Mouse (Mus musculus) MEL (cell line): ENCODE data around the gene Ttc1. TPM values are rescaled to one million over a fixed set of nuclear protein-coding genes. Genes with fewer than 3 reads are reported as not detected.

Experiments
- DNase-seq: peaks from one replicate; pipeline ENCODE4 v3.0.0; 2011; ENCODE audit warnings: low read depth, low spot score
- H3K27ac ChIP-seq: 2 replicates; pipeline ENCODE4 v1.5.1; 2012; ENCODE audit warnings: low read depth, mild to moderate bottlenecking, control low read depth, low read length, moderate library complexity; ENCODE audit not compliant: control insufficient read depth
- H3K27me3 ChIP-seq, 2 experiments: fragments of 150-350 bp in 1 of 2; sonication (generic) in 1 of 2; 2 replicates each; pipeline ENCODE4 v1.6.1; 2012; ENCODE audit warnings: low read length in 2 of 2, mild to moderate bottlenecking in 2 of 2, improper control_type of control experiment in 1 of 2, moderate library complexity in 1 of 2; ENCODE audit not compliant: insufficient read depth in 2 of 2, control insufficient read depth in 1 of 2
- H3K36me3 ChIP-seq, 2 experiments: 2 replicates each; pipeline ENCODE4 v1.6.1; 2012 to 2014; ENCODE audit warnings: low read length in 2 of 2, improper control_type of control experiment in 1 of 2, inconsistent platforms in 1 of 2, mild to moderate bottlenecking in 1 of 2; ENCODE audit not compliant: insufficient read depth in 2 of 2, control insufficient read depth in 1 of 2
- H3K4me1 ChIP-seq, 2 experiments: fragments of 150-350 bp in 1 of 2; sonication (generic) in 1 of 2; 2 replicates each; pipeline ENCODE4 v1.6.1; 2012; ENCODE audit warnings: low read length in 2 of 2, improper control_type of control experiment in 1 of 2, mild to moderate bottlenecking in 1 of 2; ENCODE audit not compliant: insufficient read depth in 2 of 2, control insufficient read depth in 1 of 2
- H3K4me3 ChIP-seq, 2 experiments: fragments of 150-350 bp in 1 of 2; sonication (generic) in 1 of 2; 2 replicates each; pipeline ENCODE4 v1.5.1; 2012; ENCODE audit warnings: low read depth in 2 of 2, low read length in 2 of 2, mild to moderate bottlenecking in 2 of 2, moderate library complexity in 2 of 2, control low read depth in 1 of 2, improper control_type of control experiment in 1 of 2; ENCODE audit not compliant: control insufficient read depth in 1 of 2, insufficient read depth in 1 of 2
- H3K79me2 ChIP-seq: 2 replicates; pipeline ENCODE4 v1.6.1; 2012; ENCODE audit warnings: mild to moderate bottlenecking, low read length, moderate library complexity; ENCODE audit not compliant: control insufficient read depth, poor library complexity, insufficient read depth
- H3K9ac ChIP-seq: 2 replicates; pipeline ENCODE4 v1.6.1; 2012; ENCODE audit warnings: low read depth, mild to moderate bottlenecking, control low read depth, low read length, moderate library complexity; ENCODE audit not compliant: control insufficient read depth, poor library complexity, severe bottlenecking
- H3K9me3 ChIP-seq: fragments of 150-350 bp; sonication (generic); replicated peaks from 2 replicates; pipeline ENCODE4 v1.6.1; 2012; ENCODE audit warnings: mild to moderate bottlenecking, low read length, improper control_type of control experiment, moderate library complexity; ENCODE audit not compliant: insufficient read depth
- CHD1 ChIP-seq: IDR thresholded peaks from 2 replicates; pipeline ENCODE4 v1.6.1; 2012; ENCODE audit warnings: low read depth, mild to moderate bottlenecking, inconsistent platforms, low read length, improper control_type of control experiment
- CTCF ChIP-seq, 3 experiments: IDR thresholded peaks in 2 of 3; conservative IDR thresholded peaks in 1 of 3; 2 replicates each; pipeline ENCODE4 v1.5.1; 2011 to 2012; ENCODE audit warnings: low read length in 3 of 3, low read depth in 2 of 3, mild to moderate bottlenecking in 2 of 3, improper control_type of control experiment in 1 of 3, inconsistent platforms in 1 of 3, mixed read lengths in 1 of 3, moderate library complexity in 1 of 3; ENCODE audit not compliant: control insufficient read depth in 1 of 3, insufficient read depth in 1 of 3, poor library complexity in 1 of 3, severe bottlenecking in 1 of 3
- EP300 ChIP-seq, 2 experiments: IDR thresholded peaks; 2 replicates each; pipeline ENCODE4 v1.6.1; 2011; ENCODE audit warnings: improper control_type of control experiment in 2 of 2, low read length in 2 of 2, low read depth in 1 of 2, mild to moderate bottlenecking in 1 of 2
- ETS1 ChIP-seq: IDR thresholded peaks from 2 replicates; pipeline ENCODE4 v1.6.1; 2012; ENCODE audit warnings: low read depth, mild to moderate bottlenecking, inconsistent platforms, low read length, improper control_type of control experiment, moderate library complexity
- GABPA ChIP-seq: IDR thresholded peaks from 2 replicates; pipeline ENCODE4 v1.6.1; 2012; ENCODE audit warnings: low read depth, mild to moderate bottlenecking, inconsistent platforms, low read length, improper control_type of control experiment, moderate library complexity
- MXI1 ChIP-seq: IDR thresholded peaks from 2 replicates; pipeline ENCODE4 v1.6.1; 2011; ENCODE audit warnings: mild to moderate bottlenecking, low read depth, low read length, improper control_type of control experiment
- MYC ChIP-seq: IDR thresholded peaks from 2 replicates; pipeline ENCODE4 v1.6.1; 2011; ENCODE audit warnings: low read depth, mild to moderate bottlenecking, low read length, improper control_type of control experiment, moderate library complexity
- POLR2AphosphoS5 ChIP-seq: IDR thresholded peaks from 2 replicates; pipeline ENCODE4 v1.6.1; 2012; ENCODE audit warnings: low read depth, borderline replicate concordance, mild to moderate bottlenecking, inconsistent platforms, low read length, moderate library complexity, mixed read lengths
- RAD21 ChIP-seq: IDR thresholded peaks from 2 replicates; pipeline ENCODE4 v1.6.1; 2011; ENCODE audit warnings: mild to moderate bottlenecking, low read depth, low read length, improper control_type of control experiment
- SIN3A ChIP-seq: IDR thresholded peaks from 2 replicates; pipeline ENCODE4 v1.6.1; 2012; ENCODE audit warnings: low read length, improper control_type of control experiment, inconsistent platforms
- SMC3 ChIP-seq: IDR thresholded peaks from 2 replicates; pipeline ENCODE4 v1.6.1; 2011; ENCODE audit warnings: low read depth, low read length, improper control_type of control experiment
- TBP ChIP-seq: IDR thresholded peaks from 2 replicates; pipeline ENCODE4 v1.8.0; 2011; ENCODE audit warnings: low read depth, low read length, improper control_type of control experiment
- TCF12 ChIP-seq: IDR thresholded peaks from 2 replicates; pipeline ENCODE4 v1.6.1; 2014; ENCODE audit warnings: low read depth, mild to moderate bottlenecking, inconsistent platforms, low read length, improper control_type of control experiment, moderate library complexity
- USF2 ChIP-seq, 2 experiments: IDR thresholded peaks; 2 replicates each; pipeline ENCODE4 v1.6.1; 2011 to 2012; ENCODE audit warnings: improper control_type of control experiment in 2 of 2, low read length in 2 of 2, borderline replicate concordance in 1 of 2, inconsistent platforms in 1 of 2, low read depth in 1 of 2, mild to moderate bottlenecking in 1 of 2; ENCODE audit not compliant: insufficient read depth in 1 of 2
- ZC3H11A ChIP-seq: IDR thresholded peaks from 2 replicates; pipeline ENCODE4 v1.6.1; 2012; ENCODE audit warnings: low read depth, mild to moderate bottlenecking, inconsistent platforms, low read length, improper control_type of control experiment
- ZNF384 ChIP-seq: IDR thresholded peaks from 2 replicates; pipeline ENCODE4 v1.6.1; 2012; ENCODE audit warnings: low read depth, mild to moderate bottlenecking, inconsistent platforms, low read length, improper control_type of control experiment
- polyA plus RNA-seq, 2 experiments: library from polyadenylated mRNA; stranded (reverse) in 1 of 2; unstranded in 1 of 2; fragments of >175 nt in 1 of 2; fragments of >200 nt in 1 of 2; gene quantifications; 2 replicates each; pipeline versions ENCODE4 v1.2.1 to v1.2.4; 2012; ENCODE audit warnings: low replicate concordance in 2 of 2, low read depth in 1 of 2; ENCODE audit not compliant: insufficient read length in 2 of 2, insufficient read depth in 1 of 2, missing spikeins in 1 of 2
- total RNA-seq: library from RNA; depleted of rRNA; stranded (reverse); fragments of 300-350 nt; gene quantifications from 2 replicates; pipeline ENCODE4 v1.2.3, GENCODE M21; 2012

Ttc1 gene
- total and polyA plus RNA-seq, 3 experiments = 68.6 to 117 TPM; not detected in 1

DNA sequence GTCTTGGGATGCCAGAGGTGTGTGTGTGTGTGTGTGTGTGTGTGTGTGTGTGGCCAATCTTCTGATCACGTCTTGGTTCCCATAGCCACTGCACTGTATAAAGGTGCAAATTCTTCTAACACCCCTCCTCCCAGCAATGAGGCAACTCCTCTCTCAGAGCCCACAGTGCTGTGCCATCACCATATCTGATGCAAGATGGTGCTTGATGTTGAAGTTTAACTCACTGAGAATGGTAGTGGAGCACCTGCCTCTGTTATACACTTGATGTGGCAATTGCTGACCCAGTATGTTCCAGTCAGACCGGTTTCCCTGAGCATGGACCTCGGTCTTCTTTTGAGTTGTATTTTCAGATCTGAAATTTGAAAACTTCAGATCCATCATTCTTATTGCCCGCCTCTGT, 22.3 kb upstream of the Ttc1 start:
- Histone ChIP-seq H3K36me3 (peaks cover 0 to 2% of the 10 kb centered on the region in 2 experiments; a peak in 1 of 4 replicates), H3K79me2 (no peaks in the 10 kb centered on the region), H3K9me3 (no peaks in the 10 kb centered on the region), H3K9ac (no peak overlapping the region), H3K27ac (no peak overlapping the region), H3K27me3 (peaks cover 4 to 5% of the 10 kb centered on the region in 2 experiments), H3K4me3 (no peak overlapping the region)
- no peak for DNase-seq
- TF ChIP-seq TBP (no peak), SMC3 (no peak), ETS1 (no peak)
- TF ChIP-seq, all 39 proteins: peak for 0
- H3K4me1 ChIP-seq = no peaks in the 10 kb centered on the region

GRCm38 (mm10) chr11:43767749-43768148, 19.9 kb upstream of the Ttc1 start:
- no peak overlapping the region; a peak in 2 of 4 replicates for H3K4me3 ChIP-seq
- H3K9ac ChIP-seq = no peak overlapping the region
- H3K27me3 ChIP-seq = peaks cover 3 to 5% of the 10 kb centered on the region in 2 experiments
- H3K79me2 ChIP-seq = no peaks in the 10 kb centered on the region
- H3K27ac ChIP-seq = no peak overlapping the region
- peaks cover 0 to 2% of the 10 kb centered on the region in 2 experiments; a peak in 1 of 4 replicates for H3K36me3 ChIP-seq
- TF ChIP-seq ZC3H11A = no peak
- no peak for TF ChIP-seq TCF12
- TF ChIP-seq GABPA = no peak
- no peak for TF ChIP-seq POLR2AphosphoS5
- no peak for TF ChIP-seq CHD1
- no peak for TF ChIP-seq SIN3A
- TF ChIP-seq RAD21 = no peak
- H3K9me3 ChIP-seq = no peaks in the 10 kb centered on the region
- DNase-seq = no peak
- H3K4me1 ChIP-seq = no peaks in the 10 kb centered on the region

DNA sequence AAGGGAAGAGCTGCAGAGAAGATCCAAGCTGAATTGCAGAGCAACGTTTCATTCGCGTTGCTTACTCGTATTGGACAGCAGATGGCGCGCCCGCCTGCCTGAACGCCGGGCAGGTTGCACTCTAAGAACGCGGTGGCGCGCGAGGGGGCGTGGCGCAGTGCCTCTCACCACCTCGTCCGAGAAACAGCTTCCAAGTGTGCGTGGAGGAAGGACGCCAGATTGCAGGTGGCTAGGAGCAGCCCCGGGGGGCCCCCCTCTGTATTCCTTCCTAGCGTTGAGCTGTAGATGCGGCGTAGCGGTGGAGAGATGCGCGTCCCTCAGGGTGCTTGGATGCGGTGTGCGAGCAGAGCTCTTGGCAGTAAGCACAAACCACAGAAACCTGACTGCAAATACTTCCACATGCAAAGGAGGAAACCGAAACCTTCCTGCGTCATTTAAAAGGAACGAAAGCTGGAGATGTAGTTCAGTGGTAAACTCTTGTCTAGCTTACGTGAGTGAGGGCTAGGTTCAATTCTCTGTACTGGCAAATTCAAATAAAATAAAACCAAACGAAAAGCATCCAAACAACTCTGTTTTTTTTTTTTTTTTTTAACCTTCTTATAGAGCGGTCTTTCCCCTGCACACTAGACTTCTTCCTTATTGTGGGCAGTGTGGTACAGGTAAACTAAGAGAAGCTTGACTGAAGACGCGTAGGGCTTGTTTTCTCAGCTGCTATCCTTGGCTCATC, 19.3 kb upstream of the Ttc1 start:
- TF ChIP-seq EP300 (IDR thresholded peaks at IDR 0.05; ENCODE audit: low read depth in 1 of 2, low read length in 2 of 2) (no peak), USF2 (IDR thresholded peaks at IDR 0.05; ENCODE audit: borderline replicate concordance in 1 of 2, insufficient read depth in 1 of 2, low read depth in 1 of 2, low read length in 2 of 2) (no peak), ZNF384 (peak; percentile 71), MXI1 (peak; percentile 20; the same call in 1 of the 2 replicates), RAD21 (peak; percentile 71), ZC3H11A (peak; percentile 65), SMC3 (peak; percentile 85), CTCF (IDR thresholded peaks at IDR 0.05 in 2 of 3, conservative IDR thresholded peaks at IDR 0.05 in 1 of 3; ENCODE audit: control insufficient read depth in 1 of 3, insufficient read depth in 1 of 3, low read depth in 2 of 3, low read length in 3 of 3, poor library complexity in 1 of 3, severe bottlenecking in 1 of 3) (peak; percentile 55 to 93 (median 83)), MYC (no peak)
- Histone ChIP-seq H3K9me3 (no peaks in the 10 kb centered on the region), H3K4me1 (no peaks in the 10 kb centered on the region), H3K4me3 (peak overlapping the region; percentile 46 to 49), H3K27ac (no peak overlapping the region), H3K79me2 (no peaks in the 10 kb centered on the region), H3K27me3 (peaks cover 3 to 5% of the 10 kb centered on the region in 2 experiments), H3K9ac (peak overlapping the region; percentile 9; the same call in 1 of the 2 replicates), H3K36me3 (peaks cover 0 to 2% of the 10 kb centered on the region in 2 experiments; a peak in 1 of 4 replicates)
- DNase-seq = peak; percentile 91
